Mouse (Mus musculus): ENCODE results near the gene Pde1c.

Pde1c gene

GRCm38 (mm10) chr6:56447917-56448316, 121.0 kb downstream of the Pde1c start:
- no peak for DNase-seq (ENCODE audit: low read depth, low spot score)

DNA sequence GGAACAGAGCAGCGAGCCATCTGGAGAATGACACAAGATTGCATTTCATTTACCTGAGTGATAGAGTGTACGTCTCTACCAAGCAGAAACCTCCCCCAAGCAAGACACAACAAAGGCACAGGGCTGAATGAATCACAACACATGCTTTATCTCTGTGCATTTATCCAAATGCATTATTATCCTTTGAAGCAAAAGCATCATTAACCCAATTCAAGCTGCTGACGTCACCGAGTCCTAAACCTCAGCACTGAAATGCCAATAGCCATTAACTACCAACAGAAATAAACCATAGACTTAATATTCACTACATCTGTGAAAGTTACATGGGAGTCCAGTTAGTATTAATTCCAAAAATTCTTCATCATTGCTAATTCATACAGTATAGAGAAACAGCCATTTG, 127.4 kb downstream of the Pde1c start:
- no peak for DNase-seq (ENCODE audit: low read depth, low spot score)

GRCm38 (mm10) chr6:56425846-56426245, 143.1 kb downstream of the Pde1c start:
- no peak for DNase-seq (ENCODE audit: low read depth, low spot score)

DNA sequence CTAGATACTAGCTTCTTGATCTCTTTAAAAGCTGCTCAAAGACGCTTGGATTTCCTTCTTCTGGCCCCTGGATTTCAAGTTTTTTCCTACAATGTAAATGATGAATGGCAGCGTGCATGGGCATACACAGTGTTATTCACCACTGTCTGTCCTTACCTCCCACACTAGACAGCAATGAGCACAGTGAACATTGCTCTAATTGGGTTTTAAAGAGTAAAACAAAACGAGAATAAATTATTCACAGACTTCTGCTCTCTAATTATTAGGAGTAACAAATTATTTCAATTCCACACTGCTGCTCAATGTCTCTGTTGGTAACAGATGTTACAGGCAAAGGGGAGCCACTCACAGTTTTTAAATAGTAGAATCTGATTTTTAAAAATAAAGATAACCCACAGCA, 146.0 kb downstream of the Pde1c start:
- no peak for DNase-seq (ENCODE audit: low read depth, low spot score)

- no peak for DNase-seq (ENCODE audit: low read depth, low spot score)
Observed at GRCm38 (mm10) chr6:56416191-56416590, 152.7 kb downstream of the Pde1c start.

GRCm38 (mm10) chr6:56389178-56389577, 179.7 kb downstream of the Pde1c start:
- DNase-seq (ENCODE audit: low read depth, low spot score), result no peak

GRCm38 (mm10) chr6:56376359-56376758, 192.5 kb downstream of the Pde1c start:
- no peak for DNase-seq (ENCODE audit: low read depth, low spot score)

- no peak for DNase-seq (ENCODE audit: low read depth, low spot score)
Observed at GRCm38 (mm10) chr6:56374180-56374579, 194.7 kb downstream of the Pde1c start.

- no peak for DNase-seq (ENCODE audit: low read depth, low spot score)
Observed at GRCm38 (mm10) chr6:56373753-56374152, 195.2 kb downstream of the Pde1c start.

GRCm38 (mm10) chr6:56373046-56373751, 195.7 kb downstream of the Pde1c start:
- no peak for DNase-seq (ENCODE audit: low read depth, low spot score)

DNA sequence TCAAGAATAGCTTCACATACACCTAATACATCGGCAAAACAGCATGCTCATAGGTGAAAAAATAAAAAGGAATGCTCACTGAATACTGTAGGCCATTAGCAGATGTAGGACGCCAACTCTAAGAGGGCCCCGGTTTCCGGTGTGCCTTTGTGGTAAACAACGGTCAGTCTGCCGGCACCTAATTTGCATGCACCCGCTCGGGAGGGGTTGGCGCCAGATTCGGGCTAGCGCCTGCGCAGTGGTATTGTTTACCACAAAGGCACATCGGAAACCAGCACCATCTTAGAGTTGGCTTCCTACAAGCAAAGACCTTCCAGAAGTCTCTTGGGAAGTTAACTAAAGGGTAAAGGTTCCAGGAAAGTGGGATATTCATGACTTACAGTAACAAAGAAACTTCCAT, 199.4 kb downstream of the Pde1c start:
- DNase-seq (ENCODE audit: low read depth, low spot score), result no peak

GRCm38 (mm10) chr6:56368116-56368515, 200.8 kb downstream of the Pde1c start:
- DNase-seq (ENCODE audit: low read depth, low spot score), result no peak

- DNase-seq (ENCODE audit: low read depth, low spot score), result no peak
Observed at GRCm38 (mm10) chr6:56367257-56367656, 201.6 kb downstream of the Pde1c start.

DNA sequence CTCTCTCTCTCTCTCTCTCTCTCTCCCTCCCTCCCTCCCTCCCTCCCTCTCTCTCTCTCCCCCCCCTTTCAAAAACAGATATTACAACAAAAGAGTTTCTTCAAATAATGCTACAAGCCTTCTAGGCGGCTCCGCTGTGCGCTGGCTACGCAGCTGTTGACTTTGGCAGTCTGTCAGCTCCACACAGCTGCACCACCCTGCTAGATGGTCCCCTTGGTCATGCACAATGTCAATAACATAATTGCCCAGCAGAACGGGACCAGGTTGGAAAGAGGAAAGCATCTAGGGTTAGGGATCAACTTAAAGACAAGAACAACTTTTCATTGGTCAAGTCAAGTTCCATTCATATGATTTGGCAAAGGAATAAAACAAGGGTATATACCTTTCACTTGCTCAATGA, 206.3 kb downstream of the Pde1c start:
- DNase-seq (ENCODE audit: low read depth, low spot score), result no peak

GRCm38 (mm10) chr6:56362128-56362545, 206.8 kb downstream of the Pde1c start:
- DNase-seq (ENCODE audit: low read depth, low spot score), result no peak

DNA sequence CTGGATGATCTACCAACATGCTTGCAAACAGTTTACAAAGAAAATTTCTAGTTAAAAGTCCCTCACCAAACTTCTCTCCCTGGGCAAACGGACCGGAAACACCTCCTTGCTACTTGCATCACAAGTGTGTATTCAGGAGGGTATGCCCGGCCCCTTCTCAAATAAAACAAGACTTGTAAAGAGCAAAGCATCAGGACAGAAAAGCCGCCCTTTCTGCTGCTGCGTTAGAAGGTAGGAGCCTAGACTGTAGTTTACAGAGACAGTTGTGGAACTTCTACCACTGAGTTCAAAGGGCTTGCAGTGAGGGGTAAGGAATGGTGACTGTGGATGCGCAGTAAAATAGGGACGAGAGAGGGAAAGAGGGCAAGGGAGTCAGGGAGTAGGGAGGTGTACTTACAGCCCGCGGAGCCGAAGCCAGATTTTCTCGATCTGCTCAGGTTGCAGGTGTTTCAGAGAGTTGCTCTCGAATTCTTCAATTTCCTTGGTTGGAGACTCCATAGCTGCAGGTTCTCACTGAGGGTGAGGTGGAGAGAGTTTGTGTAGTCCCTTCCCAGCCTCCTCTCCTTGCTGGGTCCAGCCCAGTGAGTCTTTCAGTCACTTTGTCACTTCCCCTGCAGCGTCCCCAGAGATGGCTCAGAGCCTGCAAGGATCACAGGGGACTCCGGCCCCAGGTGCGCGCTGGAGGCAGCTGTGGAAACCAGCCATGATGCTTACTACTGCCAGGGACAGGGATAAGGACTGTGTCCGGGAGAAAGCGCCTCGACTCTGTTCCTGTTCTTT, 207.4 kb downstream of the Pde1c start:
- no peak for DNase-seq (ENCODE audit: low read depth, low spot score)

- DNase-seq (ENCODE audit: low read depth, low spot score), result no peak
Observed at GRCm38 (mm10) chr6:56360086-56360485, 208.8 kb downstream of the Pde1c start.

DNA sequence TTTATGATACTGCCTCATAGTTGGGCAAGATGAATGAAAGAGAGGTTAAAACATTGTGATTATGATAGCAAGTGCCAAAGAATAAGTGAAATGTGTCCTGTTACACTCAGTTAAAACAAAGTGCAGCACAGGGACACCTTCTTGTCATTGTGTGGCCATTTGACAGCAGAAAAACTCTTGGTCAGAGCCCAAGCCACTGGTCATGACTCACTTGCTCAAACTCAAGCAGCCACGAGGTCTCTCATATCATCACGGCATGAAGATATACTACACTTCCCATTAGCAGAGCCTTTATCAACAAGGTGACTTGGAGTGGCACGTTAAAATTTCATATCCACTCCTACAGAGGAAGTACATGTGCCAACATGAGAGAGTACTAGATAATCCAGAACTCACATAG, 209.8 kb downstream of the Pde1c start:
- no peak for DNase-seq (ENCODE audit: low read depth, low spot score)

- no peak for DNase-seq (ENCODE audit: low read depth, low spot score)
Observed at GRCm38 (mm10) chr6:56347207-56347606, 221.7 kb downstream of the Pde1c start.

DNA sequence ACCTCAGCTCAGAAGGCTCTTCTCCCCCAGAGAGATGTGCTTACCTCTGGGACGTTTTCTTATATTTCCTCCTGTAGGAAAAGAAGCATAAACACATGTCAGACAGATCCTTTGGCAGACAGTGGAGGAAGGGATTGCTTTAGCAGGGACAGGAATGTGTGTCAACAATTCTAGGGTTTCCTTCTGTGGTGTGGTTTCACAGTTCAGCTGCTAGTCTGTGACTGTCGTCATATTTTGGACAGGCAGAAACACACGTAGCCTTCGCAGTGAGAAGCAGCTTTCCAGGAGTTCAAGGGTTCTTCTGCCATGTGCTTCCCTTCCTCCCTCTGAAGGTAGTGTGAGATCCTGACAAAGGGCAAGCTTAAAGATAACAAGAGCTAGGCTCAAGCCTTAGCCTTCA, 223.8 kb downstream of the Pde1c start:
- DNase-seq (ENCODE audit: low read depth, low spot score), result no peak

DNA sequence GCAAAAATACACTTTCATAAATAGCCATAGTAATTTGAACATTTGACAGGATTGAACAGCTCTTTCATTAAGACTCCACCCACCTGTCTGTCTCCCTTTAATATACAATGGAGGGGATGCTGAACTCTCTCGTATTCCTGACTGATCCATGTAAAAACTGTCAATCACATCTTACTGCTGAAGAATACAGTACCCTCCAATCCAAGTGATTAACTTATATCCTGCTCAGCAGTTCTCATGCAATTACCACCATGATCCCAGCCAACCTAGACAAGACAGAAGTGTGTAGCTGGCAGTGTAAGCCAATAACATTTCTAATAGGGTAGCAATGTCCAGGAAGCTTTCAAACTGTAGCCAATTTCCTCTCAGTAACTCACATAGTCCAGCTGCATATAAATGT, 226.9 kb downstream of the Pde1c start:
- no peak for DNase-seq (ENCODE audit: low read depth, low spot score)

DNA sequence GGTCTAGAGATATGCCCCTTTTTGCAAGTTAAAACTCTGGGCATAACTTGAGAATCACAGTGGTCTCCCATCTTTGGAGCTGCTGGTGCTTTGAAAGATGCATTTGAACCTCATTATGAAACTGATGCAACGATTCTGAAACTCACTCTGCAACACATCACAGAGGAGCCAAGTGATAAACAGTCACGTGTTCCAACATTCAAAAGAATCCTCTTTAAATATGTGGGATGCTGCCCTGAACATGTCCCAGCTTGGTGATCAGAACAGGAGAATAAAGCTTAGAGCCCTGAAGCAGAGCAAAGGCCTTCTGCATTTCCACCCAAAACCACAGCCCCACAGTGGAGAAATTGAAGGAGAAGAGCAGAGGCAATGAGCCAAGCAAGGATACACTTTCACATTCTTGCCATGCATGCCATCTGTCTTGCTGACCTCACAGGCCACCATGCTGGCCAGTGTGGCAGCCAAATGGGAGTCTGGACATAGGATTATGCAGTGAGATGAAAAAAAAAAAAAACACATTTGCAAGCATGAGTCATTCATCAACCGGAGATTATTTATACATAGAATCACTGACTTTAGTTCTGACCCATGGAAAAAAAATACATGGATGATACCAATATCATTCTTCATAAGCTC, 233.0 kb downstream of the Pde1c start:
- DNase-seq (ENCODE audit: low read depth, low spot score), result no peak

- no peak for DNase-seq (ENCODE audit: low read depth, low spot score)
Observed at GRCm38 (mm10) chr6:56332149-56332548, 236.8 kb downstream of the Pde1c start.

Data from embryo, embryonic 11.5 days (tissue).